Mouse (Mus musculus): Measurements from ENCODE around the gene Lhfpl2. TPM values are rescaled to one million over a fixed set of nuclear protein-coding genes. Genes with fewer than 3 reads are reported as not detected.

Lhfpl2 gene
- polyA plus RNA-seq, 1 experiment from 2014 or later: 41.2 TPM

DNA sequence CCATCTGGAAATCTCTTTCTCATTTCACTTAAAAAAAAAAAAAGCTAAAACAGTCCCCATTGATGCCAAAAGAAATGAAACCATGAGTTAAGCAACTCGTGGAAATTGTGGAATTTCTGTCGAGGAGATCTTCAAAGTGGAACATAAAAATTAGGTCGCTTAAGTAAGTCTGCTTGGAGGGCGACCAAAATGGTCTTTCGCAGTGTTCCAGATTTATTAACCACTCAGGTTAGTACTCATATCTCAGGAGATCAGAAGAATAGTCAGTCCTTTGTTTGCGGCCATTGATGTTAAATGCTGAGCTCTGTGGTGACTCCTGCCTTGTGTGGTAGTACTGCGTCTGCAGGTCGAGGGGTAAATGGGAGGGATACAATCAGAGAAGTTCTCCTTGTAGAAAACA, 48.8 kb downstream of the Lhfpl2 start:
- Histone ChIP-seq H3K27ac (replicated peaks; ENCODE audit: low read depth, low read length) (no peak overlapping the region), H3K27me3 (ENCODE audit: control insufficient read depth, insufficient read depth, low read length) (no peaks in the 10 kb centered on the region), H3K9me3 (replicated peaks; ENCODE audit: control insufficient read depth, low read length) (no peaks in the 10 kb centered on the region), H3K4me1 (ENCODE audit: control insufficient read depth, insufficient read depth, low read length) (no peaks in the 10 kb centered on the region), H3K4me2 (ENCODE audit: low read depth, low read length) (no peak overlapping the region), H3K4me3 (ENCODE audit: low read depth, low read length) (no peak overlapping the region), H3K9ac (replicated peaks; ENCODE audit: low read length) (no peak overlapping the region), H3K36me3 (replicated peaks; ENCODE audit: control insufficient read depth, insufficient read depth, low read depth, low read length) (no peaks in the 10 kb centered on the region)
- 89% methylated on average over 8 of the region's 8 CpGs for WGBS
- DNase-seq (ENCODE audit: low spot score): no peak
- no peak for ATAC-seq (replicated peaks; ENCODE audit: insufficient number of reproducible peaks, low FRiP score, low TSS enrichment, low read depth)

DNA sequence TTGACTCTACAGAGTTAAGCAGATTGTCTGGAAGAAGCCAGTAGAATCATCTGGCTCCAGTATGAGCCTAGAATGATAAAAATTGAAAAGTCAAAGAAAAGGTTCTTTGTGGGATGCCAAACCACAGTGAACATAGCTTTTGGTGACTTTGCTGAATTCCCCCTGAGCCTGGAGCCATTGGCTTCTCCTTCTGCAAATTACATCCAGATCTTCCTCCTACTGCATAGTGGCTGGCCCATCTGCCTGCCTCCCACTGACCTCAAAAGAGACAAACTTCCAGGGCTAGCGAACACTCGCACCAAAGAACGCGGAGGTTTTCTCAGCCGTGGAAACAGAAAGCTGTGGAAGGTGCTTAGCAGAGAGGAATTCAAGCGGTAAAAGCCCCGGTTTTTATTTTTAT, 49.4 kb downstream of the Lhfpl2 start:
- no peak for DNase-seq (ENCODE audit: low spot score)
- Histone ChIP-seq H3K27me3 (ENCODE audit: control insufficient read depth, insufficient read depth, low read length) (no peaks in the 10 kb centered on the region), H3K4me3 (ENCODE audit: low read depth, low read length) (no peak overlapping the region), H3K9ac (replicated peaks; ENCODE audit: low read length) (no peak overlapping the region), H3K9me3 (replicated peaks; ENCODE audit: control insufficient read depth, low read length) (no peaks in the 10 kb centered on the region), H3K36me3 (replicated peaks; ENCODE audit: control insufficient read depth, insufficient read depth, low read depth, low read length) (no peaks in the 10 kb centered on the region), H3K4me1 (ENCODE audit: control insufficient read depth, insufficient read depth, low read length) (no peaks in the 10 kb centered on the region), H3K4me2 (ENCODE audit: low read depth, low read length) (no peak overlapping the region), H3K27ac (replicated peaks; ENCODE audit: low read depth, low read length) (no peak overlapping the region)
- 69% methylated on average over 7 of the region's 7 CpGs for WGBS
- no peak for ATAC-seq (replicated peaks; ENCODE audit: insufficient number of reproducible peaks, low FRiP score, low TSS enrichment, low read depth)

DNA sequence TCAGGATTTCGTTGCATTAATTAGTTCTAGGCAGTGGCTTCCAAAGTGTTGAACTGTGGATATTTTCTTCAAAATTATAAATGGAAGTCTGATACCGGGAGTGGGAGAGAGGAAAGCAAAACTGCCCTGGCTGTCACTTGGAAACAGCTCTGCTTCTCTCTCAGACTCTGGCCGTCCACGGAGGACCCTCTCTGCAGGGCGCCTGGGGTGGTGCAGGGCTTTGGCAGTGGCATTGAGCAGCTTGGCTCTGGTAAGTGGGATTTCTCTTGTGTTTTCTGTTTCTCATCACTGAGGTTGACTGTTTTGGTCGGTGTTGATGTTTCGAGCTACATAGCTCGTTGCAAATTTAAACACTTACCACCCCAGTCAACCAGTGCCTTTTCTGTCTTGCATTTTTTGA, 53.0 kb downstream of the Lhfpl2 start:
- no peak overlapping the region for H3K27ac ChIP-seq (replicated peaks; ENCODE audit: low read depth, low read length)
- H3K4me3 ChIP-seq (ENCODE audit: low read depth, low read length): no peak overlapping the region
- no peaks in the 10 kb centered on the region for H3K9me3 ChIP-seq (replicated peaks; ENCODE audit: control insufficient read depth, low read length)
- no peaks in the 10 kb centered on the region; the same call in 1 of the 2 replicates for H3K4me1 ChIP-seq (ENCODE audit: control insufficient read depth, insufficient read depth, low read length)
- H3K9ac ChIP-seq (replicated peaks; ENCODE audit: low read length): no peak overlapping the region
- ATAC-seq (replicated peaks; ENCODE audit: insufficient number of reproducible peaks, low FRiP score, low TSS enrichment, low read depth) (no peak), DNase-seq (ENCODE audit: low spot score) (no peak)
- no peaks in the 10 kb centered on the region for H3K36me3 ChIP-seq (replicated peaks; ENCODE audit: control insufficient read depth, insufficient read depth, low read depth, low read length)
- no peaks in the 10 kb centered on the region for H3K27me3 ChIP-seq (ENCODE audit: control insufficient read depth, insufficient read depth, low read length)
- H3K4me2 ChIP-seq (ENCODE audit: low read depth, low read length): no peak overlapping the region
- 85% methylated on average over 8 of the region's 8 CpGs for WGBS

DNA sequence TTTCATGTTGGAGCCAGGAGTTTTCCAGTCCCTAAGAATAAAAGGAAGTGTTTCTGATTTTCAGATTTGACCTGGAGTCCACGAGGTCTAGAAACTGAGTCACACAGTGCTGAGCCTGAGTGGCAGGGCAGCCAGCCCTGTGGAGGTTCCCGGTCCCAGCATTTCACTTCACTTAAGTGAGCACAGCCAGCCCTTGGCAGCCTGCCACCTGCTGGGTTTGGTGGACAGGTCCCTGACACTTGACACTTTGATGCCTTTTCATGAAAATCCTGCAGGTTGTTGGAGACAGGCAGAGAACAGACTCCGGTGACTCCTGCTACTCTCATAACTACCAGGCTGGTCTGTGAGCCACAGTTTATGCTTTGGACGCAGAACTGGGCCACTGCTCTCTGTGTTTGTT, 57.9 kb downstream of the Lhfpl2 start:
- WGBS: 49% methylated on average over 4 of the region's 4 CpGs
- ATAC-seq (replicated peaks; ENCODE audit: insufficient number of reproducible peaks, low FRiP score, low TSS enrichment, low read depth): no peak
- no peak overlapping the region for H3K9ac ChIP-seq (replicated peaks; ENCODE audit: low read length)
- no peaks in the 10 kb centered on the region for H3K36me3 ChIP-seq (replicated peaks; ENCODE audit: control insufficient read depth, insufficient read depth, low read depth, low read length)
- H3K4me1 ChIP-seq (ENCODE audit: control insufficient read depth, insufficient read depth, low read length): peaks cover 3% of the 10 kb centered on the region
- no peaks in the 10 kb centered on the region for H3K9me3 ChIP-seq (replicated peaks; ENCODE audit: control insufficient read depth, low read length)
- no peak for DNase-seq (ENCODE audit: low spot score)
- H3K4me2 ChIP-seq (ENCODE audit: low read depth, low read length): no peak overlapping the region
- H3K27ac ChIP-seq (replicated peaks; ENCODE audit: low read depth, low read length): peak overlapping the region; percentile 52; the same call in 1 of the 2 replicates
- H3K4me3 ChIP-seq (ENCODE audit: low read depth, low read length): no peak overlapping the region
- H3K27me3 ChIP-seq (ENCODE audit: control insufficient read depth, insufficient read depth, low read length): no peaks in the 10 kb centered on the region

DNA sequence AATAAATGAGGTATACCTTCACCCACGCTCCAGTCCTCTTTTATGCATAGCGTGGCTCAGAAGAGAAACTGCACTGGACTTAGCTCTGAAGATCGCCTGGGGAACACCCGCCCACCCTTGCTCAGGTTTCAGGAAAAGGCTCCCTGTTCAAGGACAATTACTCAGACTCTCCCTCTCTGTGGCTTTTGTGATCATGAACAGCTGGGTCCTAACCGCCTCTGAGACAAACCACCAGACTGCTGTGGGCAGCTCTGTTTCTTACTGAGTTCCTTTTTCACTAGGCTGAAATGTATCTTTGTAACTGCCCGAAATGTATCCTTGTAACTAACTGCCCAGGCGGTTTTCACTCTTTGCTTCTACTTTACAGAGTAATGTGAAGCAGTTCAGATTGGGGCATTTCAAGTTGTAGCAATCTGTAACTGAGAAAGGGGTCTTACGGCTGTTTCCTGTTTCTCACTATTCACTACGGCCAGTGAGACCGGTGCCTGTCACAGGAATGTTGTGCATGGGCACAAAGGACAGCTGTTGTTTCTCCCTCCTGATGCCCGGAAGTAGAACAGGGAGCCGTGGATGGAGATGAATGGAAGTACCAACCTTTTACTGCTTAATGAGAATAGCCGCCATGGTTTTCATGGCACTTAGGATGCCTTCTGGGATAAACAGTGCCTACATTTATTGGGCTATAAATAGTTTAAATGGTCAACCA, 59.3 kb downstream of the Lhfpl2 start:
- Histone ChIP-seq H3K4me2 (ENCODE audit: low read depth, low read length) (peak overlapping the region; percentile 6; the same call in 1 of the 2 replicates), H3K27me3 (ENCODE audit: control insufficient read depth, insufficient read depth, low read length) (no peaks in the 10 kb centered on the region), H3K4me1 (ENCODE audit: control insufficient read depth, insufficient read depth, low read length) (peaks cover 3% of the 10 kb centered on the region), H3K4me3 (ENCODE audit: low read depth, low read length) (no peak overlapping the region), H3K36me3 (replicated peaks; ENCODE audit: control insufficient read depth, insufficient read depth, low read depth, low read length) (no peaks in the 10 kb centered on the region), H3K9ac (replicated peaks; ENCODE audit: low read length) (no peak overlapping the region; the same call in 1 of the 2 replicates), H3K9me3 (replicated peaks; ENCODE audit: control insufficient read depth, low read length) (no peaks in the 10 kb centered on the region), H3K27ac (replicated peaks; ENCODE audit: low read depth, low read length) (peak overlapping the region; percentile 76)
- 29% methylated on average over 13 of the region's 13 CpGs for WGBS
- DNase-seq (ENCODE audit: low spot score): peak; percentile 81
- ATAC-seq (replicated peaks; ENCODE audit: insufficient number of reproducible peaks, low FRiP score, low TSS enrichment, low read depth): peak; percentile 85

DNA sequence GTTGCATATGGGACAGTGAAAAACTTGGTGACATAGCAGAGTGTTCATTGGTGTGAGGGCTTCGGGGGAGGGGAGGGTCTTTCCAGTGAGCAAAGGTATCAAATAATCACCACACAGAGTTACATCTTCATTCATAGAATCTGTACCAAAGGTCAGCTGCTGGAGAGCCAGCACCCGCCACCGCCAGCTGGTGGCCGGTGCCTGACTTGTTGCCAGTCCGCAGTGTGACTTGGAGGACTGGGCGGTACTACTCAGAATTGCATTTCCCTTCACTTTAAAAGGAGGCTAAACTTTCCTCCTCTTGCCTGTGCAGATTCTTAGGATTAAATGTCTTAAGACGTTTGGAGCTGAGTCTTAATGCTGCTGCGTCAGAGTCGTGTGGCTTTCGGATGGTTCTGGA, 59.9 kb downstream of the Lhfpl2 start:
- ATAC-seq (replicated peaks; ENCODE audit: insufficient number of reproducible peaks, low FRiP score, low TSS enrichment, low read depth) (no peak), DNase-seq (ENCODE audit: low spot score) (no peak)
- Histone ChIP-seq H3K27ac (replicated peaks; ENCODE audit: low read depth, low read length) (peak overlapping the region; percentile 76; the same call in 1 of the 2 replicates), H3K4me2 (ENCODE audit: low read depth, low read length) (no peak overlapping the region), H3K9me3 (replicated peaks; ENCODE audit: control insufficient read depth, low read length) (no peaks in the 10 kb centered on the region), H3K4me1 (ENCODE audit: control insufficient read depth, insufficient read depth, low read length) (peaks cover 3% of the 10 kb centered on the region), H3K4me3 (ENCODE audit: low read depth, low read length) (no peak overlapping the region), H3K27me3 (ENCODE audit: control insufficient read depth, insufficient read depth, low read length) (no peaks in the 10 kb centered on the region), H3K9ac (replicated peaks; ENCODE audit: low read length) (no peak overlapping the region), H3K36me3 (replicated peaks; ENCODE audit: control insufficient read depth, insufficient read depth, low read depth, low read length) (no peaks in the 10 kb centered on the region; the same call in 1 of the 2 replicates)
- 93% methylated on average over 10 of the region's 10 CpGs for WGBS

DNA sequence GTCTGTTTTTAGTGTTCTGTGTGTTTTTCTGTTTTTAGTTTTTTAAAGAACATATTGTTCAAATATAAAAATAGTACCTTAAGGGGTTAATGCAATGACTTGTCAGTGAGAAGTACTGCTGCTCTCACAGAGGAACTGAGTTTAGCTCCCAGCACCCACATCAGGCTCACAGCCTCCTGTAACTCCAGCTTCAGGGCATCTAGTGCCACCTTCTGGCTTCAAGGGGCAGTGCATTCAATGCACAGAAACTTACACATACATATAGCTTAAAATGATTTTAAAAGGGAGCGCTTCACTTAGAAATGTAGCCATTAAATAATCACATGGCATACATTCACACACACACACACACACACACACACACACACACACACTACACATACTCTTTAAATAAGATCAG, 60.5 kb downstream of the Lhfpl2 start:
- Histone ChIP-seq H3K4me2 (ENCODE audit: low read depth, low read length) (no peak overlapping the region), H3K4me1 (ENCODE audit: control insufficient read depth, insufficient read depth, low read length) (peaks cover 3% of the 10 kb centered on the region), H3K27me3 (ENCODE audit: control insufficient read depth, insufficient read depth, low read length) (no peaks in the 10 kb centered on the region), H3K9ac (replicated peaks; ENCODE audit: low read length) (no peak overlapping the region), H3K4me3 (ENCODE audit: low read depth, low read length) (no peak overlapping the region), H3K27ac (replicated peaks; ENCODE audit: low read depth, low read length) (no peak overlapping the region), H3K9me3 (replicated peaks; ENCODE audit: control insufficient read depth, low read length) (no peaks in the 10 kb centered on the region), H3K36me3 (replicated peaks; ENCODE audit: control insufficient read depth, insufficient read depth, low read depth, low read length) (no peaks in the 10 kb centered on the region; the same call in 1 of the 2 replicates)
- DNase-seq (ENCODE audit: low spot score) (no peak), ATAC-seq (replicated peaks; ENCODE audit: insufficient number of reproducible peaks, low FRiP score, low TSS enrichment, low read depth) (no peak)
- WGBS: 100% methylated on average over 1 of the region's 1 CpGs

DNA sequence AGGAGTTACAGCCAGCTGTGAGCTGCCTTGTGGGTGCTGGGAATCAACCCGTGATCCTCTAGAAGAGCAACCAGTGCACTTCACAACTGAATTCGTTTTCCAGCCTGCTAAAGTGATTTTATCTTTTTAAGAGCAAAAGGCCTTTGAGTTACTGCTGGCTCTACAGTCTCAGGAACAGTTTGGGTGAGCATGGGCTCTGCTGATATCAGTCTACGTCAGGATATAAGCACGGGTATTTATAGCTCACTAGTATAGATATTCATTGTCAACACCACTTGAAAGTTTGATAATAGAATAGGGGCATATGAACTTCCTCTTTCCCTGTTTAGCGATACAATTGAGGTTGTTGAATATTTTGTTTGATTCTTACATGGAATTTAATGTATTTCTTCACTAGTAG, 61.7 kb downstream of the Lhfpl2 start:
- Histone ChIP-seq H3K36me3 (replicated peaks; ENCODE audit: control insufficient read depth, insufficient read depth, low read depth, low read length) (no peaks in the 10 kb centered on the region; the same call in 1 of the 2 replicates), H3K9ac (replicated peaks; ENCODE audit: low read length) (no peak overlapping the region), H3K27ac (replicated peaks; ENCODE audit: low read depth, low read length) (no peak overlapping the region), H3K4me1 (ENCODE audit: control insufficient read depth, insufficient read depth, low read length) (peaks cover 3% of the 10 kb centered on the region), H3K4me3 (ENCODE audit: low read depth, low read length) (no peak overlapping the region), H3K4me2 (ENCODE audit: low read depth, low read length) (no peak overlapping the region), H3K9me3 (replicated peaks; ENCODE audit: control insufficient read depth, low read length) (no peaks in the 10 kb centered on the region), H3K27me3 (ENCODE audit: control insufficient read depth, insufficient read depth, low read length) (no peaks in the 10 kb centered on the region)
- WGBS: 91% methylated on average over 5 of the region's 5 CpGs
- no peak for DNase-seq (ENCODE audit: low spot score)
- ATAC-seq (replicated peaks; ENCODE audit: insufficient number of reproducible peaks, low FRiP score, low TSS enrichment, low read depth): no peak
